Mouse (Mus musculus) granulocyte monocyte progenitor cell, adult 5-6 weeks (primary cell): ENCODE results near the gene Zc3h18. TPM values are rescaled to one million over a fixed set of nuclear protein-coding genes. Genes with fewer than 3 reads are reported as not detected.

Experiments
- ATAC-seq: replicated peaks from 2 replicates; pipeline ENCODE4 v1.8.0; 2016; ENCODE audit warnings: mild to moderate bottlenecking, moderate TSS enrichment, inconsistent platforms; ENCODE audit not compliant: poor library complexity, severe bottlenecking
- total RNA-seq, 2 experiments: library from RNA; stranded (forward) in 1 of 2; stranded (reverse) in 1 of 2; fragments of 200-712, 200-1000 nt in 1 of 2; fragments of >200 nt in 1 of 2; fragmentation: Nextera tagmentation in 1 of 2; gene quantifications; 2 replicates each; pipeline ENCODE4 v1.2.3; 2014 to 2017

Zc3h18 gene
- total RNA-seq, 2 experiments from 2014 or later, result 43.9 to 67.0 TPM

DNA sequence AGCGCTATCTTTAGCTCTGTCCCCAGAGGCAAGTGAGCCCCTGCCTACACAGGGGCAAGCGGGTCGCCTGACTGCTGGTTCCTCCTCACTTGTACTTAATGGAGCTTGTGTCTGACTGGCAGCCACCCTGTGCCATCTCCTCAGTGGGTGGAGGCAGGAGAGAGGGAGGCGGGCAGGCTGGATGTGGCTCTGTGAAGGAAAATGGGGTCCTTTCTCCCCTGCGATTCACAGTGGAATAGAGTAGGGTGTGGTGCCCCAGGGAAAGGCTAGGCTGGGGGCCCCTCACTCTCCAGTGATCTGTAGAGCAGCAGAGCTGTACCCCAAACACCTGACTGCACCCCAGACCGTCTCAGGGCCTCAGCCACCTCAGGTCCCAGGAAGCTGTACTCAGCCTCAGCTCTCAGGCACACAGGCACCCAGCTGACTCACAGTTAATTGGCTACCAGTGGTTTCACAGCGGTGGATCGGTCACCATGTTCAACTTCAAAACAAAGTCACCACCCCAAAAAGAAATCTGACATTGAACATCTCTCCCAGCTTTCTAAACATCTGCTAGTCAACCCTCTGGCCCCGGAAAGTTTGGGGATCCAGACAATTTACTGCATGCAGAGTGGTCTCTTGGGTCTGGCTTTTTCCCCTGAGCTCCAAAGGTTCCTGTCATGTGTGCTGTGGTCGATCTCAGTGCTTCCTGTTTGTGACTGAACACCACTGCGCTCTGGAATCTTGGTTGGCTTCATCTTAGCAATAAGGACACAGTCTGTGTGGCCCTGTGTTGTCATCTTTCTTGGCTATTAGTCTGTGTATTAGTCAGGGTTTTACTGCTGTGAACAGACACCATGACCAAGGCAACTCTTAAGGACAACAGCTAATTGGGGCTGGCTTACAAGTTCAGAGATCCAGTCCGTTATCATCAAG lies 31.0 kb upstream of the Zc3h18 start:
- ATAC-seq, result peak; percentile 45; the same call in 1 of the 2 replicates

DNA sequence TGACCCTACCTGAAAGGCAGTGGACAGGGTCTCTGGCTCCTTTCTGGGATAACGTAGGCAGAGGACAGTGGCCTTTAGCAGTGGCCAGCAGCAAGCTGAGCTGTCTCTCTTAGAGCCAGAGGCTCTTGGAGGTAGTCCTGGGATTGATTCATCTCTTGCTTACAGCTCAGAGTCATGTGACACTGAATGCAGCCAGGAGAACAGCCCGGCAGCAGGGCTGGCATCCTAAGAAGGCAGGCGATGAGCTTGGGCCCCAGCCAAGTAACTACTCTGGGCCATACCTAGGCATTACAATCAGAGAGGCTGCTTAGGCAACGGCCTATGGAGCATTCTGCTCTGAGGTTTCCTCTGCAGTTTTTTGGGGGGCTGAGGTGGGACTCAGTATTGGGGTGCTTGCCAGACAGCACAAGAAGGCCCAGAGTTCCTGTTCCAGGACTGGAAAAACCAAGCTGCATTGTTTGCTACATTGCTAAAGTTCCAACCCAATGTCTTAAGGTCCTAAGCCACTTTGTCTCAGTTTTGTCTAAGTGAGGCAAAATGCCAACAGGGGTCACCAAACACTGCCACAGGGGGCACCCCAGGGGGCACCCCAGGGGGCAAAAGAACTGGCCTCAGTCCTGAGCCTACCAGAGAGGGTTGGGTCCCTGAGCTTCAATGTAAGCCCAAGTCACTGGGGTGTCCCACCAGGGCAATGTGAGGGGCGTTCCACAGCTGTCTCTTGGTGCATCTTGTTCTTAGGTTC lies 28.4 kb upstream of the Zc3h18 start:
- no peak for ATAC-seq

DNA sequence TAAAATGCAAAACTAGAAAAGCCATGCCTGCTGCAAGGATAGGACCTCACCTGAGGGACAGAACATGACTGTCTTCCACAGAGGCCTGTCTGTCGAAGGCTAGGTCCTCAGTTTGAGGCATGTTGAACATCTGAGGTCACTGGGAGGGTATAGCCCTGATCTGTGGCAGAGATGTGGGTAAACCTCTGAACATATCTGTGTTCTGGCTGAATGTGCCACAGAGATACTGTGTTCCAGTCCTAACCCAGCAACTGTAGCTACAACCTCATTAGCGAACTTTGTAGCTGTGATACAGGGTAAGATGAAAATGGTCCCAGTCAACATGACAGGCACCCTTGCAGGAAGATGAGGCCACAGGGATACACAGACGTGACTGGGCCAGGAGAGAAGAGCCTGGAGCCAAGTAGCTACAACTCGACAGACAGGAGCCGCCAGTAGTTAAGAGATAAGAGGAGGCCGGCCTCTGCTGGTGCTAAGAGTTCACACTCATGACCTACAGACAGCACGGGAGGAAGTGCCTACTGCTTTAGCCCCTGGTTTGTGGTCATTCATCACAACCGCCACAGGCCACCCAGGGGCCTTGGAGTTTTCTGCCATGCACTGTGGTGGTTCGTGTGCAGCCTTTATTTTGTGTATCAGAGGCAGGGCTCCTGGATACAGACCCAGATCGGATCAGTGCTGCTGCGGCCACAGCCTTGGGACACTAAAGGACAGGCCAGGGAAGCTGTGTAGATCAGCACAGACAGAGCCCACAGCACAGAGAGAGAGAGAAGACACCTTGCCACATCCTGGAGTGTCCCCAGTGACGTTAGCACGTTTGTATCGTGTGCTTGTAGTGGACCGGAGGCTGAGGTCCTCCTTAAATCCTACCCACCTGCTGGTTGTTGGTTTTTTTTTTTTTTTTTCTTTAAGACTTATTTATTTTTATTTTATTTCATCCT lies 26.8 kb upstream of the Zc3h18 start:
- peak; percentile 76 for ATAC-seq

DNA sequence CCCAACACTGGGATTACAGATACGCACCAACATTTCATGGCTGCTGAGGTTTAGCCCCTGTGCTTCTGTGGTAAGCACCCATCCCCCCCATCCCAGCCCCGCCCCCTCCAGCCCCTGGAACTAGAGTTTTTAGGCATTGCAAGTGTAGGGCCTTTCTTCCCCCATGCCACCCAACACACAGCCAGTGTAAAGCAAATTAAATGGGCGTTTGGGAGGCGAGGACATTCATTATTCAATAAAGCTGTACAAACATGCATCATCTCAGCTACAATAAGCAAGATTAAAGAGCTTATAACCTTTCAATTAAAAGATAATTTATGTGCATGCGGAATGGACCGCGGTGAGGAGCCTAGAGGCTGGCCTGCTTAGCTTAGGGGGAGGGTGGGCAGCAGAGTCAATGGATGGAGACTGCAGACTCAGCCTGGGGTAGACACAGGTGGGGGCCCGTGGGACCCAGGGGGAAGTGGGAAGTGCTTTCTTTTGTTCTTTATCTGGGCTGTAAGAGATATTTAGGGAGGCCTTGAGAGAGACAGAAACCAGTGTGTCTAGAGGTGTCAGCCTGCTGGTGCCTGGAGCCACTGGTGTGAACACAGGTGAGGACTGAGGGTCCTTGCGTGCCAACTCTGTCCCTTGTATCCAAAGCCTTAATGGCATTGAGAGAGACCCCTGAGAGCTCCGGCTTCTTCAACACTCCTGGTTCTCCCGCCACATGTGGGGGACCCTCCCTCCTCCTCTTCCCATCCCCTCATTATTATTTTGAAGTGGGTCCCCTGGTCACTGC lies 25.9 kb upstream of the Zc3h18 start:
- no peak for ATAC-seq

DNA sequence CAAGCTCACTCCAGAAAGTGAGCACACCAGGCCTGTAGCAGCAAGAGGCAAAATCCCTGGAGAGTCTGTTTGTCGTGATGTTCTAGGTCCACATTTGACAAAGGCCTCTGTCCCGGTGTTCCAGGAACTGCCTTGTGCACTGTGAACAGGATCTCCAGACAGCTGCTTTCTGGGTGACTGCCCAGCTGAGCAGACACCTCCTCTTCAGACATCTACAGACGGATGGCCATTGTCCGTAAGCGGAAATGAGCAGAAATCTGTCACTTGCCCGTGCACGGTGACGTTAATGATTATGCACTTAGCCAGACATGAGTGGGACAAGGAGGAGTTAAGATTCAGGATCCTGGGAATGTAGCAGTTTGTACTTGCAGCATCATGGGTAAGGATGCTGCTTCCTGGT lies 22.3 kb upstream of the Zc3h18 start:
- no peak for ATAC-seq

DNA sequence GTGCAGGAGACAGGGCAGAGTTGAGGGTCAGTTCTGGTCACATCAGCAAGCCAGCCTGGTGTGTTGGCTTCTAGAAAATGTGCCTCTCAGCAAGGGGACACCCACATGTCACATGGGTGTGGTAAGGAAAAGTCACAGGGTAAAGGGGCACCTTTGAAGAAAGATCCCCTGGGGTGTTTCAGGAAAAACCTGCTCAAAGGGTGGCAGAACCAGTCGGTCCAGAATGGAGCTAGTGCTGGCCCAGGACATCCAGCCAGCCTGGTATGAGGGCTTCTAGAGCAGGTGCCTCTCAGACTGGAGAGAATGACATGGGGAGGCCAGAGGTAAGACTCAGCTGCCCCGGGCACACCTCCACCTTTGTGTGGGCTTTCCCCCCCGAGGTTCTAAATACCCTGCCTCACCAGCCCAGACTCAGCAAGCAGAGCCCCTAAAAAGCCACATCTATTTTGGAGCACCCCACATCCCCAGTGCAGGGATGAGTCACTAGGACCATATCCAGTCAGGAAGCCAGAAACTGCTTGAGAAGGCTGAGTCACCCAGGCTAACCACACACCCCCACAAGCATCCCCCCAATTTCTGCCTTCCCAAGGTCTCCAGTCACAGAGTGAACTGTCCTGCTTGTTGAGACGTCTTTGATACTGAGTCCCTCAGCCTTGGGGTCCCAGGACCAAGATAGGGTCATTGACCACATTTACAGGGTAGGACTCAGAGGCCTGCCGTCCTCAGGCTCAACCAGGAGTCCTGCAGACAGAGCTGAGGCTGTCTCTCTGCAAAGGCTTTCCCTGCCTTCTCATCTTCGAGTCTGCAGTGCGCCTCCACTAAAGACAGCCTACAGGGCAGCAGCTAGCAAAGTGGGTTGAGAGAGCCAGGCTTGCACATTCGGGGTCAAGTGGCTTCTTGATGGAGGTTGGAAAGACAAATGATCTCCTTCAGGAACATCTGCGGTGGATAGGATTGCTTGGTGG lies 20.5 kb upstream of the Zc3h18 start:
- ATAC-seq, result peak; percentile 90

DNA sequence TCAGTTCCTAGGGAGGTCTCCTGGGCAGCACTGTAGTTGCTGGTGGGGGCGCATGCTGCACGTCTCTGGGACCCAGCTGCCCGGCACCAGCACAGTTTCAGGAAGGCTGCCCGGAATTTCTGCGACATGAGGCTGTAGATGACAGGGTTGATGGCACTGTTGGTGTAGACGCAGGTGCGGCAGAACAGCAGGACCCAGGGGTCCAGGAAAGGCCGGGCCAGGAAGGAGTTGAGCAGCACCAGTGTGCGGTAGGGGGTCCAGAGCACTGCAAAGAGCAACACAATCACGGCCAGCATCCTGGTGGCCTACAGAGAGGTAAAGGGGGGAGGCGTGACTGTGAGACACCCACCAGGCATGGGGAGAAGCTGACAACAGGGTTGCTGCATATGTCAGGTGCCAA lies 19.2 kb upstream of the Zc3h18 start:
- ATAC-seq, result no peak

DNA sequence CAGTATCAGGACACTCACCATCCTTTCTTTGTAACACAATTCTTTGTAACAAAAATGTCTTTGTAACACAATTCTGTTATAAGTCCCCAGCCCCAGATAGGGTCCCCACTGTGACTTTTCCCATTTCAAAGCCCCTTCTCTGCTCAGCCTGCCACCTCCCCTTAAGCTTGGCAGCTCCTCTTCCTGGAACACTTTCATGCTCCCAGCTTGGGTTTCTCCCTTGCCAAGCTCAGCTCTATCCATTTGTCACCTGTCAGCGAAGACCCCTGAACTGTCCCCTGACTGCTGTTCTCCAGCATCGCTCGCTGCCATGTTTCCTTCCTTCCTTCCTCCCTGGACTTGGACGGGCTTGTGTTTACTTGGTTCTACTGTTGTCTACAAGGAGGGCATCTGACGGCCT lies 18.8 kb upstream of the Zc3h18 start:
- no peak for ATAC-seq

DNA sequence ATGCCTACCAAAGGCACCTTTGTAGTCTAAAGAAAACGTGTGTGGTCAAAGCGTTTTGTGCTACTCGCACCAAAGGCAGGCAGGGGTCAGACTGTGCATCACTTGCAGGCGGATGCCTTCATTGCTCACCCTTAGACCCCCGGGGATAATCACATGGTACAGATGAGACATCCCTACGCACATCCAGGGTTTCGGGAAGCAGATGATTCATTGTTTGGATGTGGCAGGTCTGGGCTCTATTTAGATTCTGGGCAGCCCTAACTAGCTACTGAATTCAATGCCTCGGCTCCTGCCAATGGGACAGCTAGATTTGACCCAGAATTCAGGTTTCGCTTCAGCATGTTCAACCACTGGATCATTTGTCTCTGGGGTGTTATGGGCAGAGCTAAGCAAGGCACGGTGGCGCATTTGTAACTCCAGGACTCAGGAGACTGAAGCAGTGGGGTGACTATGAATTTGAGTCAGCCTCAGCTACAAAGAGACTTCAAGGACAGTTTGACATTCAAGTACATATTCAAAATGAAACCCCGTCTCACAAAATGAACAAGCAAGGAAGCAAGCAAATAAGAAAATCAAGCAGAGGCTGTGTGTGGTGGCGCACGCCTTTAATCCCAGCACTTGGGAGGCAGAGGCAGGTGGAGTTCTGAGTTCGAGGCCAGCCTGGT lies 17.2 kb upstream of the Zc3h18 start:
- ATAC-seq, result no peak

DNA sequence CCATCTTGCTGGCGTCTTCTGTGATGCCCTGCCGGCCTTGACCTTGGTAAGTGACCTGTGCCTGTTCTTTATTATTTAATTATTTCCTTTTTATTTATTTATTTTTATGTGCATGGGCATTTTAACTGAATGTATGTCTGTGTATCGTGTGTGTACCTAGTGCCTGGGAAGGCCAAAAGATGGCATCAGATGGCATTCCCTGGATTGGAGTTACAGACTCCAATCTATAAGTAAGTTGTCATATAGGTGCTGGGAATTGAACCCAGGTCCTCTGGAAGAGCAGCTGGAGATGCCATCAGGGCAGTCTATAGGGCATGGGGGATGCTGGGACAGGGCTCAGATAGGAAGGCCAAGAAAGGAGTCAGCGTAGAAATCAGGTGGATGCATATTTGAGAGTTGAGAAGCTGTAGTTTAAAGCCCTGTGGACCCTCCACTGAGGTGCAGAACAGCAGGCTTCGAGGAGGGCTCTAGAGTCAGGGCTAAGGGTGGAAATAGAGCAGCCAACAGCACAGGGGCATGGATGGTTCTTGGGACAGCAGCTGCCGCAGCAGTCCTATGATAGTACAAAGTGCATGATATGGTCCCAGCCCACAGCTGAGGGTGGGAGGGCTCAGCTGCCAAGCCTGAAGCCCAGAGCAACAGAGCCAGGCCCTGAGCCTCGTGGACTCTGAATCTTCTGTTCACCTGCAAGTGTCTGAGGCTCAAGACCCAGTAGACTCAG lies 15.6 kb upstream of the Zc3h18 start, which contains the start of gene Trhr2:
TSS of gene Trhr2 (minus strand) at position 51 of the 721 bp plus-strand sequence.
- no peak for ATAC-seq

DNA sequence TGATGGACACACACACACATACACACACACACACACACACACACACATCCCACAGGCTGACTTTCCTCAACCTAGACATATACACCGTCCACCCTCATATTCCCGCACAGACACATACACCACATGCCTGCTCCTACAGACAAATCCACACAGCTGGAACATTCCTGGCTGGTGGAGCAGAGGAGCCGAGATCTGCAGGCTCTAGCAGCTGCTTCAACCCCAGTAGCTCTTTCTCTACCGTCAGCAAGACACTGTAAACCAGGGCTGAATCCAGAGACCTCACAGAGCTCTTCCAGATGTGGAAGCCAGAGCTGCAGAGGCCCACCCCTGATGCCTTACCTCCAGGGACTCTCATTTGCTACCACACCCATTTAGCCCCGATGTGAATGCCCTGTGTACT lies 14.1 kb upstream of the Zc3h18 start:
- ATAC-seq, result no peak

DNA sequence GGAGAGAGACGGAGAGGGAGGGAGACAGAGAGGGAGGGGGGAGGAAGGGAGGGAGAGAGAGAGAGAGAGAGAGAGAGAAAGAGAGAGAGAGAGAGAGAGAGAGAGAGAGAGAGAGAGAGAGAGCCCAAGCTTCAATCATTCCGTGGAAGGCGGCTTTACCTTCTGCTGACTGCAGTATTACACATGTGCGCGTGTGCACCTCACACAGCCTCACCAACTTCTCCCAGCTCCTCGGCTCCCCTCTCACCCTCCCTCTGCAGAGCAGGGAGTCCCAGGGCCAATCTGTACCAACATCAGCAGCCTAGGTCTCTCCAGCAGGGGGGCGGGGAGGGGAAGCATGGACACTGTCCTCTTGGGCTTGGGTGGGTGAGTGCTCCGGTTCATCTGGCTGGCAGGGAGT lies 13.4 kb upstream of the Zc3h18 start:
- ATAC-seq, result no peak

DNA sequence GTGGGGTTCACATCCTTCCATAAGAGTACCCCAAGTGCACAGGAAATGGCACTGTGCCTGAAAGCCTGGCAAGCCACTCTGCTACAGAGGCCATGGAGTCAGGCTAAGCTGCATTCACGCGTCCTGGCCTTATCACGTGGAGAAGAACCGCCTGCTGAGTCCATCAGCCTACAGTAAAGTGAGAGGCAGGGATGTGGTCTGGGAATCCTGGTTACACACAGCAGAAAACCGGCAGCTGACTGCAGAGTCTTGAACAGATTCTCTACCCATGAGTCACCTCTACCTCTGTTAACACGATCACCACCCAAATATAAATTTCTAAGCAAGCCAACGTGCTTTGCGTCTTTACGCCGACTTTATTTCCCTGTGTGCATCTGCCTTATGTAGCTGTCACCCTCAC lies 7.9 kb upstream of the Zc3h18 start:
- ATAC-seq, result no peak

DNA sequence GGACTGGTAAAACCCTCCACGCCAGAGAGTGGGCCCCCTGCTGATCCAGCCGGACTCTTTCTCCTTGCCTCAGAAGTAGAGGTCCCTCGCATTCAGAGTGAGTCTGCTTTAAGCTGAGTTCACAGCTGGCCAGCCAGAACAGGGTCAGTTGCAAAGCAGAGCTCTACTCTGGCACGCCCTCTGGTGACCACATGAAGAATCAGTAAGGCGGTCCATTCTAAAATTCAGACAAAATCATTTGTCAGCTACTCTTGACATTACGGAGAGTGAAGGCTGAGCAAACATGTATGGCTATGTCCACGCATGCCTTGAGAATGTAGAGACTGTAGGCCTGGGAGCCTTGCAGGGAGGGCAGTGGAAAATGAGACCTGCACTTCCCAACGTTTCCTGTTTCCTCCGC lies 6.7 kb upstream of the Zc3h18 start:
- peak; percentile 84 for ATAC-seq

DNA sequence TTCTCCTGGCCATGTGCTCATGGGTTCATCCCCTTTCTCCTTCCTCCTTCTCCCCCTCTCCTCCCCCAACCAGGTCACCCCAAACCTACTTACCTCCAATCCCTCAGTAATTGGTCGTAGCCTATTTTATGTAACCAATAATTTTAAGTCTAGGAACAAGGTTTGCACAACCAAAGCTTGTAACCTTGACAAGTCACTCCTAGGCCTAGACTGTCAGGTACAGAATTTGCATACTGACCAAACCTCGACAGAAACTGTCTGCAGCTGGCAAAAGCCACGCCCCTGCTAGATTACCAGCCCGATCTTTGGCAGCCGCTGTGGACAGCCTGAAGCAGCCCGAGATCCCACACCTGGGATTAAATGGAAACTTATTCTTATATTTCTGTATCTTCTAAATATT lies 4.7 kb upstream of the Zc3h18 start:
- no peak for ATAC-seq

DNA sequence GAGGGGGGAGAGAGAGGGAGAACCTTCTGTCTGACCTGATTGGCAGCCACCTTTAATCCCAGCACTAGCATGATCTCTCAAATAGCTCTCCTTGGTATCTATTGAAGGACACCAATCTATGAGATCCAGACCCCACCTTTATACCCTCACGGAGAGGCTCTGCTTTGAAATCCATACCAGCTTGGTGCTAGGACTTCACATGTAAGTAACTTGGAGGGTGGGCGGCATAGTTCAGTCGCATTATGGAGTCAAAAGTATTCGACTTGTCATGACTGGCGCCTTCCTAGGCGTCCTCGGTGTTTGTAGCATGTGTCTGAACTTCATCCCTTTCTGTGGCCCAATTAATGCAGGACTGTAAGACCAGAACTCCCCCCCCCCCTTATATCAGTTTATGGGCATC lies 1.1 kb upstream of the Zc3h18 start:
- ATAC-seq, result no peak

DNA sequence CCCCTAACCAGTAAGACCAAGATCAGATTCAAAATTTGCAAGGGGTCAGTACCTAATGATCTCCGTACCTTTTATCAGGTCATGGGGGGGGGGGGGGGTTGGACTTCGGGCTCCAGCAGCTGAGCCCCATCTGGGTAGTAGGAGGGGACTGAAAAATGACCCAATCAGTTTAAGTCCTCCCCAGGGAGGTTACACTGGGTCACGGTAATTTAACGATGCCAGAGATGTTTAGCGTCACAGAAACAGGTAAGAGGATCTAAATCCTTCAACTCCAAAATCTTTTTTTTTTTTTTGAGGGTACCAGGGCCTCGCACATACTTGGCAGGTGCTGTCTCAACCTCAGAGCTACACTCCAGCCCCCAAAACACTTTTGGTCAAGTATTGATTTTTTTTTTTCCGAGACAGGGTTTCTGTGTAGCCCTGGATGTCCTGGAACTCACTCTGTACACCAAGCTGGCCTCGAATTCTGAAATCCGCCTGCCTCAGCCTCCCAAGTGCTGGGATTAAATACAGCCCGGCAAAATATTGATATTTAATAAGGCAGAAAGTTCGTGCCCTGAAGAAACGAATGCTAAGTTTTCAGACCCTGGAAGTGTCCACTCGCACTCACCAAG lies 551 bp upstream of the Zc3h18 start:
- no peak for ATAC-seq
